Mouse (Mus musculus) hindbrain, postnatal 0 days (tissue): ENCODE measurements around the gene Slc7a11. TPM values are rescaled to one million over a fixed set of nuclear protein-coding genes. Genes with fewer than 3 reads are reported as not detected.

Experiments
- ATAC-seq: fragments of 200-750 bp; cut with Nextera tagmentation; 2 replicates; pipeline ENCODE4 v1.8.0; 2017; ENCODE audit warnings: mild to moderate bottlenecking, moderate TSS enrichment, moderate library complexity
- DNase-seq: peaks from one replicate; pipeline ENCODE4 v3.0.0-alpha.2; 2015; ENCODE audit warnings: low spot score
- H3K27ac ChIP-seq: fragments of 300-500 bp; sonication (generic); 2 replicates; pipeline ENCODE4 v1.5.1; 2014; ENCODE audit warnings: mild to moderate bottlenecking
- H3K27me3 ChIP-seq: fragments of 300-500 bp; sonication (generic); 2 replicates; pipeline ENCODE4 v1.6.1; 2014; ENCODE audit warnings: low read length, mixed read lengths; ENCODE audit not compliant: insufficient read depth
- H3K36me3 ChIP-seq: fragments of 300-500 bp; sonication (generic); 2 replicates; pipeline ENCODE4 v1.6.1; 2014; ENCODE audit warnings: low read length, mixed read lengths; ENCODE audit not compliant: insufficient read depth
- H3K4me1 ChIP-seq: fragments of 300-500 bp; sonication (generic); 2 replicates; pipeline ENCODE4 v1.6.1; 2014; ENCODE audit warnings: antibody characterized with exemption, low read length, mixed read lengths; ENCODE audit not compliant: insufficient read depth
- H3K4me2 ChIP-seq: fragments of 300-500 bp; sonication (generic); 2 replicates; pipeline ENCODE4 v1.6.1; 2014; ENCODE audit warnings: low read depth, mild to moderate bottlenecking, low read length, moderate library complexity, mixed read lengths
- H3K4me3 ChIP-seq: fragments of 300-500 bp; sonication (generic); 2 replicates; pipeline ENCODE4 v1.5.1; 2014; ENCODE audit warnings: low read length
- H3K9ac ChIP-seq: fragments of 300-500 bp; sonication (generic); replicated peaks from 2 replicates; pipeline ENCODE4 v1.6.1; 2014; ENCODE audit warnings: mild to moderate bottlenecking, low read length, moderate library complexity, mixed read lengths
- H3K9me3 ChIP-seq: fragments of 300-500 bp; sonication (generic); 2 replicates; pipeline ENCODE4 v1.6.1; 2016; ENCODE audit warnings: low read length, mixed read lengths
- CTCF ChIP-seq: IDR thresholded peaks from 2 replicates; pipeline ENCODE4 v1.5.1; 2016; ENCODE audit warnings: antibody characterized with exemption, control low read depth, low read depth
- WGBS: fragments of 180-500 bp; shearing (Covaris S2); extraction: QIAGEN DNeasy Blood & Tissue Kit; methylation state at CpG from one replicate; pipeline ENCODE4 v1.1.7; 2014; 5-methylcytosine and 5-hydroxymethylcytosine counted together
- polyA plus RNA-seq: library from polyadenylated mRNA; unstranded; fragments of >200 nt; fragmentation: Nextera tagmentation; extraction: Ambion mirVana; gene quantifications from 2 replicates; pipeline ENCODE4 v1.2.1, GENCODE M21; 2015
- total RNA-seq: library from RNA; depleted of rRNA; stranded (reverse); fragments of >200 nt; gene quantifications from 2 replicates; pipeline ENCODE4 v1.2.3, GENCODE M21; 2014

Gene Slc7a11
- total and polyA plus RNA-seq, 2 experiments from 2014 or later, result 4.8 to 18.0 TPM

- H3K27ac ChIP-seq, result no peak overlapping the region
- H3K4me3 ChIP-seq, result no peak overlapping the region
- ATAC-seq (no peak), DNase-seq (no peak)
- H3K27me3 ChIP-seq, result no peaks in the 10 kb centered on the region
- no peaks in the 10 kb centered on the region for H3K4me1 ChIP-seq
- 78% methylated on average over 3 of the region's 3 CpGs for WGBS
- no peak for TF ChIP-seq CTCF
- H3K9me3 ChIP-seq, result no peaks in the 10 kb centered on the region
- H3K4me2 ChIP-seq, result no peak overlapping the region
- no peak overlapping the region for H3K9ac ChIP-seq
- H3K36me3 ChIP-seq, result no peaks in the 10 kb centered on the region
These were observed 458.6 kb downstream of the Slc7a11 start for GRCm38 (mm10) chr3:49984795-49985194.

GRCm38 (mm10) chr3:49983429-49984268, 459.8 kb downstream of the Slc7a11 start:
- H3K4me1 ChIP-seq, result no peaks in the 10 kb centered on the region
- no peak for ATAC-seq
- H3K27ac ChIP-seq, result no peak overlapping the region
- H3K9me3 ChIP-seq, result no peaks in the 10 kb centered on the region
- no peaks in the 10 kb centered on the region for H3K36me3 ChIP-seq
- H3K4me2 ChIP-seq, result no peak overlapping the region
- no peak for DNase-seq
- H3K27me3 ChIP-seq, result no peaks in the 10 kb centered on the region
- no peak for TF ChIP-seq CTCF
- H3K9ac ChIP-seq, result no peak overlapping the region
- WGBS, result 86% methylated on average over 4 of the region's 4 CpGs
- H3K4me3 ChIP-seq, result no peak overlapping the region

DNA sequence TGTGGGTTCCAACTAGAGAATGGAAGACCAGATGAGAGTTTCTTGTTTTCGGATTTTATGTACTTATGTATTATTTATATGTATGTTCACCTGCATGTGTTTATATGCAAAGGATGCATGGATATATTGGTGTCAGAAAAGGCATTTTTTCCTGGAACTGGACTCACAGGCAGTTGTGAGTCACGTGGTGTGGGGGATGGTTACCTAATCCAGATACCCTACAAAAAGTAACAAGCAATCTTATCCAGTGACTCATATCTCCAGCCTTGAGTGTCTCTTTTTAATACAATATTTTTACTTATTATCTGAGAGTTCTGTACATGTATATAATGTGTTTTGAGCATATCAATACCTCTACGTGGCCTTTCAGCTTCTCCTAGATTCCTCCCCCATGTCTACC, 469.4 kb downstream of the Slc7a11 start:
- H3K4me2 ChIP-seq, result no peak overlapping the region

GRCm38 (mm10) chr3:49965569-49965968, 477.8 kb downstream of the Slc7a11 start:
- H3K27me3 ChIP-seq, result no peaks in the 10 kb centered on the region
- DNase-seq (no peak), ATAC-seq (no peak)
- H3K4me2 ChIP-seq, result no peak overlapping the region
- no peaks in the 10 kb centered on the region for H3K36me3 ChIP-seq
- H3K4me1 ChIP-seq, result no peaks in the 10 kb centered on the region
- no peak for TF ChIP-seq CTCF
- no peak overlapping the region for H3K27ac ChIP-seq
- H3K9ac ChIP-seq, result no peak overlapping the region
- no peak overlapping the region for H3K4me3 ChIP-seq
- 97% methylated on average over 2 of the region's 2 CpGs for WGBS
- no peaks in the 10 kb centered on the region for H3K9me3 ChIP-seq

More for the DNA sequence above, 469.4 kb downstream of the Slc7a11 start:
- no peak overlapping the region for H3K9ac ChIP-seq
- no peaks in the 10 kb centered on the region for H3K4me1 ChIP-seq
- TF ChIP-seq CTCF, result no peak
- H3K36me3 ChIP-seq, result no peaks in the 10 kb centered on the region
- WGBS, result 90% methylated on average over 3 of the region's 3 CpGs
- H3K27ac ChIP-seq, result no peak overlapping the region
- ATAC-seq (no peak), DNase-seq (no peak)
- H3K27me3 ChIP-seq, result no peaks in the 10 kb centered on the region
- H3K4me3 ChIP-seq, result no peak overlapping the region
- no peaks in the 10 kb centered on the region for H3K9me3 ChIP-seq

GRCm38 (mm10) chr3:49960581-49960980, 482.8 kb downstream of the Slc7a11 start:
- Histone ChIP-seq H3K4me3 (no peak overlapping the region), H3K36me3 (no peaks in the 10 kb centered on the region), H3K9me3 (no peaks in the 10 kb centered on the region), H3K27me3 (no peaks in the 10 kb centered on the region), H3K4me2 (no peak overlapping the region), H3K4me1 (no peaks in the 10 kb centered on the region), H3K9ac (no peak overlapping the region), H3K27ac (no peak overlapping the region)
- TF ChIP-seq CTCF, result no peak
- DNase-seq (no peak), ATAC-seq (no peak)
- 94% methylated on average over 2 of the region's 2 CpGs for WGBS

GRCm38 (mm10) chr3:49946845-49947244, 496.6 kb downstream of the Slc7a11 start:
- Histone ChIP-seq H3K4me3 (no peak overlapping the region), H3K4me1 (no peaks in the 10 kb centered on the region), H3K4me2 (no peak overlapping the region), H3K9me3 (no peaks in the 10 kb centered on the region), H3K27me3 (no peaks in the 10 kb centered on the region), H3K36me3 (no peaks in the 10 kb centered on the region), H3K9ac (no peak overlapping the region), H3K27ac (no peak overlapping the region)
- ATAC-seq (no peak), DNase-seq (no peak)
- no peak for TF ChIP-seq CTCF
- WGBS, result 39% methylated on average over 2 of the region's 2 CpGs

- H3K9ac ChIP-seq, result no peak overlapping the region
- no peaks in the 10 kb centered on the region for H3K9me3 ChIP-seq
- H3K36me3 ChIP-seq, result no peaks in the 10 kb centered on the region
- no peaks in the 10 kb centered on the region for H3K27me3 ChIP-seq
- DNase-seq (peak; percentile 54), ATAC-seq (no peak)
- no peak overlapping the region for H3K4me2 ChIP-seq
- H3K4me3 ChIP-seq, result no peak overlapping the region
- 69% methylated on average over 5 of the region's 5 CpGs for WGBS
- no peak overlapping the region for H3K27ac ChIP-seq
- H3K4me1 ChIP-seq, result no peaks in the 10 kb centered on the region
- TF ChIP-seq CTCF, result no peak
These were observed 498.6 kb downstream of the Slc7a11 start for GRCm38 (mm10) chr3:49944783-49945182.
